Mouse (Mus musculus) left cerebral cortex, postnatal 25 days (tissue): ENCODE data around the gene Yif1b. TPM values are rescaled to one million over a fixed set of nuclear protein-coding genes. Genes with fewer than 3 reads are reported as not detected.

Experiments used
- DNase-seq, 2 experiments: peaks; one replicate each; pipeline ENCODE4 v3.0.0; 2022; ENCODE audit warnings: low spot score in 2 of 2, mixed read lengths in 1 of 2
- intact Hi-C: fragments of 180-260 bp; cut with DNase I; formaldehyde crosslinking; loops from one replicate; pipeline ENCODE4 v1.15.1; 2025
- total RNA-seq, 2 experiments: library from RNA; stranded (reverse); gene quantifications; 2 replicates each; pipeline ENCODE4 v1.2.3; 2021

Yif1b gene
- total RNA-seq, 2 experiments from 2014 or later: 48.5 to 52.0 TPM

DNA sequence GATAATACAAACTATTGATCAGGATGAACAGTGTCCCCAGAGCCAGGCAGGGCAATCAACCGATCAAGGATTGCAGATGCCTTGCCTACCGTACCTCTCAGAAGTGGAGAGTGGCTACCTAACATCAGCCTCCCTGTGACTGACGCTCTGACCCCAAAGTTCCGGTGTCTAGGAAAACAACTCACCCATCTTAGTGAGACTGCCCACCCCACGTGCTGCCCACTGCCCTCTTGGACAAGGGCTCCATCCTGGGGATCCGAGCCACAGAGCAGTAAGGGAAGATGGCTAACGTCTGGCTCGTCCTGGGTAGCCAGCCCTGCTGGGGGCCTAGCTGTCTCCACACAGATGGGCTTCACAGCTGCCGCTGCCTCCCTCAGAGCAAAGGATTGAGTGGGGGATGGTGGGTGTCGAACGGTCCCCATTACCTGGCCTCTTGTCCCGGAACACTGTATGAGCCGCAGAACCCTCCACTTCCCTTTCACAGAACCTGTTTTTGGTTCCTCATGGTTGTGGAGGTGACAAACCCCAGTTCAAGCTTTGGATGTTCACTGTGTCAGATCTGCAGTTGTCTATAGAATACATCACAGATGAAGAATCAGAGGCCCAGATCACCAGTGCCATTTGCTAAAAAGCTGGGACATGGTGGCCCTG, 56.1 kb downstream of the Yif1b start:
- intact Hi-C loops: loop anchor here (10.0 kb wide), 1 partner anchor 119 kb away; the partner anchor contains the start of genes Ggn and Spred3
- DNase-seq: no peak

GRCm38 (mm10) chr7:29295861-29296647, 57.9 kb downstream of the Yif1b start:
- intact Hi-C loops: loop anchor here (2.0 to 10.0 kb wide), 3 partner anchors 49 to 245 kb away; partner anchors contain the start of genes Ggn and Spred3
- no peak for DNase-seq

- DNase-seq: peak; percentile 46 to 63
- intact Hi-C loops: loop anchor here (1.0 to 10.0 kb wide), 4 partner anchors 50 to 246 kb away; partner anchors contain the start of genes Ggn and Spred3
Observed at GRCm38 (mm10) chr7:29296998-29297397, 58.9 kb downstream of the Yif1b start.

Other genes starting within 250 kb of the Yif1b start
- gene Ryr1, start 113.2 kb upstream of the Yif1b start, total RNA-seq: 1 to 10 TPM; 4.7 to 8.9 TPM
- gene Rasgrp4, start 103.5 kb upstream of the Yif1b start, total RNA-seq: 1 to 10 TPM; 1.1 to 1.8 TPM
- 10 to 100 TPM; 35.9 to 40.6 TPM for gene Fam98c, start 82.1 kb upstream of the Yif1b start, total RNA-seq
- gene Ggn, start 68.1 kb upstream of the Yif1b start, total RNA-seq: 1 to 10 TPM; 1.0 to 1.1 TPM
- 10 to 100 TPM; 52.3 to 57.9 TPM for gene Spred3, start 67.9 kb upstream of the Yif1b start, total RNA-seq
- gene Psmd8, start 57.6 kb upstream of the Yif1b start, total RNA-seq: 100 to 1,000 TPM; 137 to 145 TPM
- under 1 TPM; 0.76 to 0.99 TPM for gene Catsperg1, start 24.3 kb upstream of the Yif1b start, total RNA-seq
- 1 to 10 TPM; 2.2 to 3.2 TPM for gene Kcnk6, start 5.8 kb upstream of the Yif1b start, total RNA-seq
- not detected for gene 2200002D01Rik, start 10.1 kb downstream of the Yif1b start, total RNA-seq
- 10 to 100 TPM; 21.1 to 24.4 TPM for gene Spint2, start 43.6 kb downstream of the Yif1b start, total RNA-seq
- 10 to 100 TPM; 13.6 to 14.2 TPM for gene Ppp1r14a, start 51.0 kb downstream of the Yif1b start, total RNA-seq
- 100 to 1,000 TPM; 110 to 115 TPM for gene Dpf1, start 65.6 kb downstream of the Yif1b start, total RNA-seq